In the genomic region with DNA sequence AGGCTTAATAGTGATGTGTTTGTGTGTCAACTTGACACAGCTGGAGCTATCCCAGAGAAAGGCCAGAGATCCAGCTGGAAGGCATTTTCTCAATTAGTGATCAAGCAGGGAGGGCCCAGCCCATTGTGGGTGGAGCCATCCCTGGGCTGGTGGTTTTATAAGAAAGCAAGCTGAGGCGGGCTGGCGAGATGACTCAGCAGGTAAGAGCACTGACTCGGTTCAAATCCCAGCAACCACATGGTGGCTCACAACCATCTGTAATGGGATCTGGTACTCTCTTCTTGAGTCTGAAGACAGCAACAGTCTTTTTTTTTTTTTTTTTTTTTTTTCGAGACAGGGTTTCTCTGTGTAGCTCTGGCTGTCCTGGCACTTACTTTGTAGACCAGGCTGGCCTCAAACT, we compare ENCODE assay signal across 7 mouse cellular contexts. TPM values are rescaled to one million over a fixed set of nuclear protein-coding genes. Genes with fewer than 3 reads are reported as not detected.
A peak's percentile ranks its signal among the peaks of the same experiment; 100 is the strongest.
DNase-seq lines count a peak whose midpoint lies in the region; ATAC-seq and TF ChIP-seq lines count a peak whose summit lies in the region.
"Not testable (repeated sequence)": the region's sequence is repeated elsewhere in the genome, so short reads cannot be mapped to it uniquely, and the experiment has no call there.

No protein-coding gene starts in this region.

- H3K9ac ChIP-seq in ES-Bruce4 (ENCODE audit: low read depth, poor library complexity, severe bottlenecking); liver, embryonic 16.5 days (ENCODE audit: low read depth, low read length): not testable (repeated sequence)

- peak; percentile 9; the same call in 1 of the 2 replicates for TF ChIP-seq EP300 in ES-Bruce4 (IDR thresholded peaks at IDR 0.05; ENCODE audit: insufficient read depth, low read depth, low read length)

- H3K4me2 ChIP-seq in liver, embryonic 16.5 days (ENCODE audit: low read depth, low read length): not testable (repeated sequence)

- H3K27ac ChIP-seq in ES-Bruce4 (ENCODE audit: insufficient read depth, low read length): peak overlapping the region; percentile 68
- H3K27ac ChIP-seq in embryonic facial prominence, embryonic 10.5 days (replicated peaks); hindbrain, embryonic 10.5 days; limb, embryonic 10.5 days; liver, embryonic 16.5 days (ENCODE audit: low read length): not testable (repeated sequence)

- H3K4me3 ChIP-seq in ES-Bruce4 (ENCODE audit: low read depth, low read length); embryonic facial prominence, embryonic 10.5 days; hindbrain, embryonic 10.5 days; limb, embryonic 10.5 days; liver, embryonic 16.5 days (ENCODE audit: low read depth, low read length): not testable (repeated sequence)

- not testable (repeated sequence) for TF ChIP-seq POLR2A in ES-Bruce4 (IDR thresholded peaks at IDR 0.05; ENCODE audit: insufficient read depth, low read length)

- not testable (repeated sequence) for H3K9me3 ChIP-seq in ES-Bruce4 (replicated peaks; ENCODE audit: control insufficient read depth, insufficient read depth, low read length, poor library complexity, severe bottlenecking); embryonic facial prominence, embryonic 10.5 days; hindbrain, embryonic 10.5 days; limb, embryonic 10.5 days (replicated peaks); liver, embryonic 16.5 days (replicated peaks; ENCODE audit: control insufficient read depth, low read length)

- ATAC-seq in liver, embryonic 16.5 days (ENCODE audit: low read depth): peak; percentile 84
- ATAC-seq in megakaryocyte-erythroid progenitor cell, adult 5-6 weeks (replicated peaks; ENCODE audit: low FRiP score, low TSS enrichment, poor library complexity, severe bottlenecking): peak; percentile 76

- not testable (repeated sequence) for TF ChIP-seq CTCF in ES-Bruce4 (IDR thresholded peaks at IDR 0.05; ENCODE audit: low read depth, low read length)

- 29% methylated on average over 4 of the region's 4 CpGs for WGBS in embryonic facial prominence, embryonic 10.5 days
- WGBS in hindbrain, embryonic 10.5 days: 40% methylated on average over 4 of the region's 4 CpGs
- WGBS in limb, embryonic 10.5 days: 33% methylated on average over 4 of the region's 4 CpGs
- WGBS in liver, embryonic 16.5 days (ENCODE audit: insufficient replicate concordance): 14% methylated on average over 4 of the region's 4 CpGs

- H3K4me1 ChIP-seq in ES-Bruce4 (ENCODE audit: control insufficient read depth, insufficient read depth, low read length): not testable (repeated sequence)
- H3K4me1 ChIP-seq in embryonic facial prominence, embryonic 10.5 days: peaks cover 40% of the 10 kb centered on the region
- peaks cover 36% of the 10 kb centered on the region for H3K4me1 ChIP-seq in hindbrain, embryonic 10.5 days (replicated peaks)
- H3K4me1 ChIP-seq in limb, embryonic 10.5 days: peaks cover 48% of the 10 kb centered on the region
- peaks cover 16% of the 10 kb centered on the region for H3K4me1 ChIP-seq in liver, embryonic 16.5 days (ENCODE audit: control insufficient read depth, low read depth, low read length)

- H3K27me3 ChIP-seq in ES-Bruce4 (ENCODE audit: control insufficient read depth, insufficient read depth, low read length, poor library complexity, severe bottlenecking); embryonic facial prominence, embryonic 10.5 days (replicated peaks; ENCODE audit: low read depth, poor library complexity, severe bottlenecking); hindbrain, embryonic 10.5 days (ENCODE audit: insufficient read depth, poor library complexity, severe bottlenecking); limb, embryonic 10.5 days (ENCODE audit: low read depth, poor library complexity, severe bottlenecking); liver, embryonic 16.5 days (ENCODE audit: control insufficient read depth, insufficient read depth, low read depth, low read length): not testable (repeated sequence)

- peak; percentile 94 for DNase-seq in ZHBTc4 (ENCODE audit: low read depth, low spot score)
- peak; percentile 79 for DNase-seq in embryonic facial prominence, embryonic 10.5 days (ENCODE audit: low spot score)
- peak; percentile 30 for DNase-seq in hindbrain, embryonic 10.5 days (ENCODE audit: low spot score)
- DNase-seq in limb, embryonic 10.5 days (ENCODE audit: low spot score): peak; percentile 56

- H3K36me3 ChIP-seq in ES-Bruce4 (ENCODE audit: control insufficient read depth, insufficient read depth, low read length, poor library complexity, severe bottlenecking); liver, embryonic 16.5 days (ENCODE audit: control insufficient read depth, insufficient read depth): not testable (repeated sequence)
- peaks cover 15% of the 10 kb centered on the region for H3K36me3 ChIP-seq in embryonic facial prominence, embryonic 10.5 days (replicated peaks)
- H3K36me3 ChIP-seq in hindbrain, embryonic 10.5 days: peaks cover 17% of the 10 kb centered on the region; the same call in 1 of the 2 replicates
- H3K36me3 ChIP-seq in limb, embryonic 10.5 days: peaks cover 13% of the 10 kb centered on the region; the same call in 1 of the 2 replicates

RNA-seq across cellular contexts. Expression of a gene that starts 58.8 kb away (rescaled TPM):
- polyA plus RNA-seq in ES-Bruce4 (2011; ENCODE audit: insufficient read depth, insufficient read length, low read depth, missing spikeins): 41.5 and 47.1 TPM in 2 replicates
- 14.4 and 15.7 TPM in 2 replicates for polyA plus RNA-seq in embryonic facial prominence, embryonic 10.5 days (2016; fragmentation: Nextera tagmentation; extraction: Ambion mirVana)
- 11.8 and 12.4 TPM in 2 replicates for polyA plus RNA-seq in hindbrain, embryonic 10.5 days (2016; fragmentation: Nextera tagmentation; extraction: Ambion mirVana)
- 17.4 and 17.9 TPM in 2 replicates for polyA plus RNA-seq in limb, embryonic 10.5 days (2016; fragmentation: Nextera tagmentation; extraction: Ambion mirVana)
- polyA plus RNA-seq in liver, embryonic 16.5 days (2015; fragmentation: Nextera tagmentation; extraction: Ambion mirVana): 3.6 and 3.9 TPM in 2 replicates
- 29.6 and 36.1 TPM in 2 replicates for total RNA-seq in megakaryocyte-erythroid progenitor cell, adult 5-6 weeks (2014; fragmentation: Nextera tagmentation)
- total RNA-seq in megakaryocyte-erythroid progenitor cell, adult 5-6 weeks (2017): 10.2 and 15.8 TPM in 2 replicates

Comparison
In these comparisons a context has a peak if more than half of its experiments do, and no peak if none do; other contexts are left out.
1. DNase-seq: peak in every context shown above with its lines; median percentile 94 in ZHBTc4; 79 in embryonic facial prominence, embryonic 10.5 days; 56 in limb, embryonic 10.5 days; 30 in hindbrain, embryonic 10.5 days.